Mouse (Mus musculus) spleen, adult 2 months (tissue): Measurements from ENCODE around the gene Frmpd1.

Source experiments
- CTCF ChIP-seq: fragments of 200-500 bp; IDR thresholded peaks from 2 replicates; pipeline ENCODE4 v1.5.1; 2011; ENCODE audit warnings: mild to moderate bottlenecking, inconsistent platforms; ENCODE audit not compliant: insufficient read depth, insufficient read length, insufficient replicate concordance; ENCODE audit errors: extremely low read depth
- POLR2A ChIP-seq: fragments of 200-500 bp; IDR thresholded peaks from 2 replicates; pipeline ENCODE4 v1.6.1; 2011; ENCODE audit warnings: low read depth, low read length, inconsistent platforms

DNA sequence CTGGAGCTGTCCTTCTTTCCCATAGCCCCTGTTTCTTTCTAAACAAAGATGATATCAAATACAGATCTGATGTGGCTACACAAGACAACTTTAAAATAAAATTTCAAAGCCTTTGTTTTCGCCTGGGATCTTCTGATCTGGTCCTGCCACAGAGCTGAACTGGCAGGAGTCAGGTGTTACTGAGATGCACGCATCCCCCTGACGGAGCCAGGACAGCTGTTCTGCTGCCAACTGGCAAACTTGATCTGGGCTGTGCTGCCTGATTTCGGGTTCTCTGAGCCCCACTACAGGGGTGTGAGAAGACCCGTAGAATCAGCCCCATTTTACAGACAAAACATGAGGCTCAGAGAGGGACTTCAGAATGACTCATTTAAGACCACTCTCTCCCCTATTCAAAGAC is 45.6 kb downstream of the Frmpd1 start:
- TF ChIP-seq CTCF (no peak), POLR2A (no peak)
